Mouse (Mus musculus) liver, embryonic 14.5 days (tissue): ENCODE results near the gene Tle2.

Source experiments
- CTCF ChIP-seq: IDR thresholded peaks from 2 replicates; pipeline ENCODE4 v1.5.1; 2016; ENCODE audit warnings: antibody characterized with exemption, low read depth, control low read depth
- EP300 ChIP-seq: IDR thresholded peaks from 2 replicates; pipeline ENCODE4 v1.6.1; 2016; ENCODE audit warnings: antibody characterized with exemption, low read depth

DNA sequence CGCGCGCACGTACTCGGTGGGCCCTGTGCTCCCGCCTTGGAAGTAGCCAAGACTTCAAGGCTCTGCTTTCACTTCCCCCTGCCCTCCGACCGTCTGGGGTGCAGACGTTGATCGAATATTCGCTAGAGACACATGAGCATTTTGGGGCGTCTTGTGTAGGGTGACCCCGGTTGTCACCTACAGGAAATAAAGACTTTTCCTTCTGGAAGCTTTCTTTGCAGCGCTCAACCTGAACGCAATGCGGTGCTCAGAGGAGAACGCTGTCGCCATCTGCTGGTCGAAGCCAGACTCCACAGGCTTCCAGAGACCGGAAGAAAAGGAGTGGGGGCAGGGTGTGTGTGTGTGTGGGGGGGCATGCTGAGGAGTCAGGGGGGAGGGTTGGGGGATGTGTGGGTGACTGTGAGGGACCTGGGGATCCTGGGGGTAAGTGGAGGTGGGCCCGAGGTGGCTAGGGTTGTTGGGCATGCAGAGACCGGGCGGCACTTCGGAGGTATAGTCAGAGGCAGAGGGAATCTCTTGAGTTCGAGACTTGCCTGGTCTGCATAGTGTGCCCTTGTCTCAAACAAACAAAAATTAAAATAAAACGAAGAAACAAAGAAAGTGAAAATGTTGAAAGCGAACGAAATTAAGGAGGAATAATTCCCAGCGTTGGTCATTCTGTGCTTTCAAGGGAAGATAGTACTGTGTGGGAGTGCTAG is 30.8 kb downstream of the Tle2 start:
- TF ChIP-seq CTCF (peak; percentile 96), EP300 (no peak)
